In genomic region chr8:94390429-94390828, GRCm38 (mm10) we compare ENCODE assay signal across 27 mouse cellular contexts. TPM values are rescaled to one million over a fixed set of nuclear protein-coding genes. Genes with fewer than 3 reads are reported as not detected.
DNase-seq lines count a peak whose midpoint lies in the region; ATAC-seq and TF ChIP-seq lines count a peak whose summit lies in the region.
"Had no signal": no experiment of that assay in that cellular context is flagged by ENCODE, and none has a peak within 500 bp of the region (broad histone marks: within the 10 kb centered on the region; RNA-seq: fewer than 3 reads in every experiment).

No protein-coding gene starts in this region.

- no peaks in the 10 kb centered on the region for H3K4me1 ChIP-seq in intestine, postnatal 0 days (replicated peaks; ENCODE audit: control insufficient read depth, insufficient read depth, low read length)
- peaks cover 7% of the 10 kb centered on the region for H3K4me1 ChIP-seq in intestine, embryonic 16.5 days (ENCODE audit: control insufficient read depth, insufficient read depth, low read length)
- H3K4me1 ChIP-seq in CH12.LX (ENCODE audit: control insufficient read depth in 1 of 2, insufficient read depth in 2 of 2), result peaks cover 11 to 66% of the 10 kb centered on the region in 2 experiments
- peaks cover 18% of the 10 kb centered on the region for H3K4me1 ChIP-seq in hindbrain, embryonic 10.5 days (replicated peaks)

- H3K36me3 ChIP-seq in intestine, postnatal 0 days (ENCODE audit: control insufficient read depth, insufficient read depth), result peaks cover 59% of the 10 kb centered on the region
- H3K36me3 ChIP-seq in intestine, embryonic 16.5 days (ENCODE audit: control insufficient read depth, insufficient read depth, low read length), result peaks cover 48% of the 10 kb centered on the region
- peaks cover 55 to 70% of the 10 kb centered on the region in 2 experiments for H3K36me3 ChIP-seq in CH12.LX (replicated peaks in 1 of 2; ENCODE audit: control insufficient read depth in 1 of 2, insufficient read depth in 1 of 2, low read length in 1 of 2)
- H3K36me3 ChIP-seq in hindbrain, embryonic 10.5 days, result peaks cover 63% of the 10 kb centered on the region

- peak; percentile 4 for DNase-seq in A20 (ENCODE audit: low read depth, low spot score)
- no peak for DNase-seq in CH12.LX (ENCODE audit: extremely low read depth)
- peak; percentile 77 for DNase-seq in MN1 (ENCODE audit: low spot score)
- no peak for DNase-seq in kidney, adult 11 months
- DNase-seq in gastrocnemius, postnatal 14 days, result no peak
- no peak for DNase-seq in hindbrain, embryonic 10.5 days (ENCODE audit: low spot score)
- DNase-seq: adrenal gland, adult 2 months; adrenal gland, postnatal 10 days; adrenal gland, postnatal 36 days; B cell, adult 2 months; cerebellum, adult 11 months; cerebellum, adult 18-20 months; cerebellum, adult 8-10 months; cerebellum, adult 9-11 months; cerebellum, postnatal 14 days; cerebellum, postnatal 36 days; embryo, embryonic 11 days had no signal

- no peak for ATAC-seq in intestine, postnatal 0 days
- no peak for ATAC-seq in intestine, embryonic 16.5 days
- ATAC-seq: CD4-positive, CD25-positive, alpha-beta regulatory T cell, adult 4 months; forebrain, embryonic 14.5 days; forebrain, embryonic 16.5 days had no signal

- H3K27me3 ChIP-seq in intestine, postnatal 0 days (replicated peaks; ENCODE audit: control insufficient read depth, insufficient read depth, low read length), result no peaks in the 10 kb centered on the region
- H3K27me3 ChIP-seq in intestine, embryonic 16.5 days (replicated peaks; ENCODE audit: control insufficient read depth, insufficient read depth, low read length), result no peaks in the 10 kb centered on the region
- no peaks in the 10 kb centered on the region for H3K27me3 ChIP-seq in CH12.LX (replicated peaks)
- H3K27me3 ChIP-seq in hindbrain, embryonic 10.5 days (ENCODE audit: insufficient read depth, poor library complexity, severe bottlenecking), result no peaks in the 10 kb centered on the region
- H3K27me3 ChIP-seq: embryonic facial prominence, embryonic 13.5 days; embryonic facial prominence, embryonic 15.5 days; forebrain, embryonic 12.5 days had no signal

- no peak for TF ChIP-seq EP300 in CH12.LX (IDR thresholded peaks at IDR 0.05; ENCODE audit: low read length)

- intact Hi-C loops in gastrocnemius, postnatal 14 days (cut with DNase I; ENCODE audit: low total_unique reads), result no loop called here

- H3K27ac ChIP-seq in intestine, postnatal 0 days (ENCODE audit: low read depth, low read length), result peak overlapping the region; percentile 7; the same call in 1 of the 2 replicates
- H3K27ac ChIP-seq in intestine, embryonic 16.5 days (ENCODE audit: low read length), result no peak overlapping the region
- peak overlapping the region; percentile 71; the same call in 1 of the 2 replicates for H3K27ac ChIP-seq in CH12.LX (ENCODE audit: insufficient read depth, low read depth)
- H3K27ac ChIP-seq in hindbrain, embryonic 10.5 days, result no peak overlapping the region
- H3K27ac ChIP-seq: embryonic facial prominence, embryonic 13.5 days; embryonic facial prominence, embryonic 15.5 days; forebrain, embryonic 10.5 days; forebrain, embryonic 12.5 days had no signal

- peaks cover 58% of the 10 kb centered on the region for H3K79me2 ChIP-seq in CH12.LX (replicated peaks; ENCODE audit: control insufficient read depth, extremely low read depth, insufficient read depth, poor library complexity, severe bottlenecking)

- WGBS in intestine, postnatal 0 days, result 91% methylated on average over 6 of the region's 6 CpGs
- 97% methylated on average over 6 of the region's 6 CpGs for WGBS in intestine, embryonic 16.5 days
- 95% methylated on average over 6 of the region's 6 CpGs for WGBS in hindbrain, embryonic 10.5 days

- TF ChIP-seq POLR2A in CH12.LX (IDR thresholded peaks at IDR 0.05; ENCODE audit: low read depth, low read length), result no peak

- no peak overlapping the region for H3K4me2 ChIP-seq in intestine, postnatal 0 days (replicated peaks; ENCODE audit: low read depth)
- no peak overlapping the region for H3K4me2 ChIP-seq in intestine, embryonic 16.5 days (ENCODE audit: low read depth, low read length)
- H3K4me2 ChIP-seq in CH12.LX (ENCODE audit: insufficient read depth, low read depth, poor library complexity, severe bottlenecking), result no peak overlapping the region; the same call in 1 of the 2 replicates
- H3K4me2 ChIP-seq: embryonic facial prominence, embryonic 13.5 days; embryonic facial prominence, embryonic 15.5 days; forebrain, embryonic 12.5 days had no signal

- TF ChIP-seq CTCF in intestine, postnatal 0 days (IDR thresholded peaks at IDR 0.05; ENCODE audit: low read depth), result no peak
- TF ChIP-seq CTCF in CH12.LX (conservative IDR thresholded peaks at IDR 0.05 in 1 of 2, IDR thresholded peaks at IDR 0.05 in 1 of 2; ENCODE audit: low read depth in 2 of 2, low read length in 2 of 2), result no peak

- no peak overlapping the region for H3K9ac ChIP-seq in intestine, postnatal 0 days (ENCODE audit: low read depth, low read length)
- no peak overlapping the region for H3K9ac ChIP-seq in intestine, embryonic 16.5 days (ENCODE audit: low read depth, low read length)
- peak overlapping the region; percentile 24; the same call in 1 of the 2 replicates for H3K9ac ChIP-seq in CH12.LX (ENCODE audit: insufficient read depth, low read depth)
- H3K9ac ChIP-seq: embryonic facial prominence, embryonic 13.5 days; embryonic facial prominence, embryonic 15.5 days; forebrain, embryonic 12.5 days had no signal

- no peak overlapping the region for H3K4me3 ChIP-seq in intestine, postnatal 0 days (ENCODE audit: low read depth, low read length)
- H3K4me3 ChIP-seq in intestine, embryonic 16.5 days (ENCODE audit: low read length), result no peak overlapping the region
- H3K4me3 ChIP-seq in CH12.LX (replicated peaks in 1 of 3; ENCODE audit: low read depth in 2 of 3, low read length in 2 of 3, poor library complexity in 1 of 3), result no peak overlapping the region
- no peak overlapping the region for H3K4me3 ChIP-seq in hindbrain, embryonic 10.5 days
- H3K4me3 ChIP-seq: embryonic facial prominence, embryonic 13.5 days; embryonic facial prominence, embryonic 15.5 days; erythroblast, embryonic 14.5 days; forebrain, embryonic 10.5 days; forebrain, embryonic 12.5 days had no signal

- no peaks in the 10 kb centered on the region for H3K9me3 ChIP-seq in intestine, postnatal 0 days (ENCODE audit: control insufficient read depth)
- no peaks in the 10 kb centered on the region for H3K9me3 ChIP-seq in intestine, embryonic 16.5 days (ENCODE audit: control insufficient read depth, low read length)
- no peaks in the 10 kb centered on the region for H3K9me3 ChIP-seq in CH12.LX (replicated peaks; ENCODE audit: low read length)
- no peaks in the 10 kb centered on the region for H3K9me3 ChIP-seq in hindbrain, embryonic 10.5 days
- H3K9me3 ChIP-seq: embryonic facial prominence, embryonic 13.5 days; embryonic facial prominence, embryonic 15.5 days; forebrain, embryonic 10.5 days; forebrain, embryonic 12.5 days had no signal

- dilution Hi-C loops in CH12.LX (cut with MboI; ENCODE audit: extremely low pct_ligation_motif_present, extremely low pct_unique_long_range_greater_than_20kb, low sequenced_read_pairs), result no loop called here

- in situ Hi-C loops in CH12.LX (cut with MboI; ENCODE audit: low pct_ligation_motif_present, low pct_unique_long_range_greater_than_20kb, low sequenced_read_pairs), result no loop called here

- TF ChIP-seq RAD21 in CH12.LX (IDR thresholded peaks at IDR 0.05; ENCODE audit: low read depth, low read length), result no peak

TF ChIP-seq in CH12.LX, 34 proteins besides CTCF, POLR2A, EP300 and RAD21:
- TF ChIP-seq JUN (IDR thresholded peaks at IDR 0.05; ENCODE audit: insufficient read depth, low read depth, low read length), result no peak
- no peak for TF ChIP-seq NRF1 (IDR thresholded peaks at IDR 0.05; ENCODE audit: low read depth, low read length)
- TF ChIP-seq USF2 (conservative IDR thresholded peaks at IDR 0.05; ENCODE audit: low read depth, low read length), result no peak
- TF ChIP-seq USF1 (IDR thresholded peaks at IDR 0.05; ENCODE audit: low read depth, low read length), result no peak
- no peak for TF ChIP-seq ZC3H11A (IDR thresholded peaks at IDR 0.05; ENCODE audit: low read depth, low read length)
- no peak for TF ChIP-seq TCF12 (IDR thresholded peaks at IDR 0.05; ENCODE audit: low read depth, low read length)
- no peak for TF ChIP-seq MAZ (IDR thresholded peaks at IDR 0.05; ENCODE audit: low read depth, low read length)
- TF ChIP-seq ZNF384 (IDR thresholded peaks at IDR 0.05; ENCODE audit: low read depth, low read length), result no peak
- TF ChIP-seq SMC3 (IDR thresholded peaks at IDR 0.05; ENCODE audit: low read depth, low read length), result no peak
- no peak for TF ChIP-seq IRF4 (IDR thresholded peaks at IDR 0.05; ENCODE audit: low read depth, low read length)

RNA-seq across cellular contexts. Expression of gene Herpud1, which starts 4.2 kb away (rescaled TPM):
- 135 and 154 TPM in 2 replicates for polyA plus RNA-seq in intestine, postnatal 0 days (2015; fragmentation: Nextera tagmentation; extraction: Ambion mirVana)
- 163 and 188 TPM in 2 replicates for polyA plus RNA-seq in intestine, embryonic 16.5 days (2015; fragmentation: Nextera tagmentation; extraction: Ambion mirVana)
- total RNA-seq in CH12.LX (2012; rRNA removed) (172 and 206 TPM in 2 replicates), CH12.LX (2014; rRNA removed) (243 and 257 TPM in 2 replicates)
- 116 and 124 TPM in 2 replicates for polyA plus RNA-seq in CH12.LX (2012; ENCODE audit: insufficient read length, low read depth)
- total RNA-seq in gastrocnemius, postnatal 14 days (2021), result 10 to 100 TPM; 55.1 to 75.2 TPM
- 57.3 and 59.5 TPM in 2 replicates for polyA plus RNA-seq in hindbrain, embryonic 10.5 days (2016; fragmentation: Nextera tagmentation; extraction: Ambion mirVana)

RNA-seq across cellular contexts. Expression of gene Nlrc5, which starts 43.7 kb away (rescaled TPM):
- 0.50 and 0.75 TPM in 2 replicates for polyA plus RNA-seq in intestine, postnatal 0 days (2015; fragmentation: Nextera tagmentation; extraction: Ambion mirVana)
- 0.27 and 0.43 TPM in 2 replicates for polyA plus RNA-seq in intestine, embryonic 16.5 days (2015; fragmentation: Nextera tagmentation; extraction: Ambion mirVana)
- 58.6 and 73.0 TPM in 2 replicates for total RNA-seq in CH12.LX (2012; rRNA removed)
- total RNA-seq in CH12.LX (2014; rRNA removed), result 58.1 and 60.2 TPM in 2 replicates
- polyA plus RNA-seq in CH12.LX (2012; ENCODE audit: insufficient read length, low read depth), result 72.5 and 75.2 TPM in 2 replicates
- under 1 TPM; 0.13 to 0.41 TPM for total RNA-seq in gastrocnemius, postnatal 14 days (2021)
- polyA plus RNA-seq in hindbrain, embryonic 10.5 days (2016; fragmentation: Nextera tagmentation; extraction: Ambion mirVana), result 0.20 TPM in 1 of 2 replicates, not detected in the other

Comparison
In these comparisons a context has a peak if more than half of its experiments do, and no peak if none do; other contexts are left out.
1. H3K27ac ChIP-seq: peak in intestine, postnatal 0 days (single experiment) and CH12.LX (single experiment); none in intestine, embryonic 16.5 days (single experiment) and hindbrain, embryonic 10.5 days (single experiment).
2. DNase-seq: peak in A20 (single experiment) and MN1 (single experiment); none in CH12.LX (single experiment), kidney, adult 11 months (single experiment), gastrocnemius, postnatal 14 days (single experiment) and hindbrain, embryonic 10.5 days (single experiment).
3. RNA of gene Nlrc5, which starts 43.7 kb away (polyA plus RNA-seq): 72.5 to 75.2 TPM in CH12.LX; 0.50 to 0.75 TPM in intestine, postnatal 0 days, 0.27 to 0.43 TPM in intestine, embryonic 16.5 days and 0.20 TPM in hindbrain, embryonic 10.5 days; every median in the first group is over 10 times any median in the second.